Mouse (Mus musculus) brain, embryonic 18.5 days (tissue): ENCODE results near the gene Lrmda.

Source experiments
- DNase-seq: peaks from one replicate; pipeline ENCODE4 v3.0.0-alpha.2; 2012; ENCODE audit warnings: low read depth, low spot score

The Lrmda gene

DNA sequence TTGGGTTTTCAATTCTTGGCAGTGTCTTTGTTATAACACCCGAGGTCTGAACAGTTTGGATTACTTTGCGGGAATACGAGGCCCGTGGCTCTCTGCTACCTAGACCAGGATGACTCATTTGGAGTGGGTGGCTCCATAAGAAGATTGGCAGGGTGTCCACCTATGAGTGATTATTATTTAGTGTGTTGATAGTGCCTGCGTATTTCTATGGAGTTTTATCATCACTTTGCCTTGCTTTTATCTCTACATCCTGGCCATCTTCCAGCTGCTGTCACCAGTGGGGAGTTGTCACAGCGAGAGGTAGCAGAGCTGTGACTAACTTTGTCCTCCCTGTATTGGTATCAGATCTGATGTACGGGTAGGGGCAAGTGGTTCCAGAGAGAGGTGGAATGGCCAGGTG is 393.7 kb downstream of the Lrmda start:
- no peak for DNase-seq

- no peak for DNase-seq
Measured at GRCm38 (mm10) chr14:22417706-22418105, 398.2 kb downstream of the Lrmda start.

DNA sequence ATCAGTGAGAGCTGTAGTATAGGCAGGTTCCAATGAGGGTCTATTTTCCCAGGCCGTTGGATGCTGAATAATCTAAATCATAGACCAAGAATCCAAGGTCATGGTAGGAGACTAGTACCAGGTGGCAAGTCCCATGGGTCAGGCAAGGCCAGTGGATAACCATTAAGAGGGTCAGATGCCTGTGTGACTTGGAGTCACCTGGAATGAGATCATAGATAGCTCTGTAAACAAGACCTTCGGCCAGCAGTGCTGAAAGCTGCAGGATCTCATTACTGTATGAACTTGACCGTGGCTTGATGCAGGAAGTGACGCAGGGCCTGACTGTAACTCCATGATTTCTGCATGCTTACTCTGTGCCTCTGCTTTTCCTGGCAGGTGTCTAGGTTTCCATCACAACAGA is 402.2 kb downstream of the Lrmda start:
- DNase-seq, result no peak

DNA sequence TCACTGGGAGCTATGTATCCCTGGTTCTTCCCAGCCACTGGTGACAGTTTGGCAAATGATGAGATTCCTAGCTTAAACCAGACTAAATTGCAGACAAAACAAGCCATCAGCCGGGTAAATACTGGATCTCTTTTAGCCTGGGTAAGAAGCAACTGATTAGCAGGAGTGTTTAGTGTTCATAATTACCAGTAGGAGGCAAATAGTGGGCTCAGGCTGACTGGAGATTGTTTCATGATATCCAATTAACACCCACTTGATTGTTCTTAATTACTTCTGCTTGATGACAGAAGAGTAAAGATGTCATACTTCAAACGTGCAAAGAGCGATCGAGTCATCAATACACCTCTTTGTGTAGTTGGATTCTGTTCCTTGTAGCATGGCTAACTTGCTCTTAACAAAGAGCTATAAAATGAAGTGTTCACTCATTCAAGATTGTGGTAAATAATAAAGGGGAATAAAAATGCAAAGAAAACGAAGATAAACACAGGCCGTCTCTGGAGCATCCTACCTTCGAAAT is 405.6 kb downstream of the Lrmda start:
- no peak for DNase-seq

GRCm38 (mm10) chr14:22435441-22435840 is 415.9 kb downstream of the Lrmda start:
- DNase-seq, result no peak

GRCm38 (mm10) chr14:22435860-22436377 is 416.4 kb downstream of the Lrmda start:
- DNase-seq, result no peak

GRCm38 (mm10) chr14:22440341-22440999 is 421.0 kb downstream of the Lrmda start:
- DNase-seq, result no peak

DNA sequence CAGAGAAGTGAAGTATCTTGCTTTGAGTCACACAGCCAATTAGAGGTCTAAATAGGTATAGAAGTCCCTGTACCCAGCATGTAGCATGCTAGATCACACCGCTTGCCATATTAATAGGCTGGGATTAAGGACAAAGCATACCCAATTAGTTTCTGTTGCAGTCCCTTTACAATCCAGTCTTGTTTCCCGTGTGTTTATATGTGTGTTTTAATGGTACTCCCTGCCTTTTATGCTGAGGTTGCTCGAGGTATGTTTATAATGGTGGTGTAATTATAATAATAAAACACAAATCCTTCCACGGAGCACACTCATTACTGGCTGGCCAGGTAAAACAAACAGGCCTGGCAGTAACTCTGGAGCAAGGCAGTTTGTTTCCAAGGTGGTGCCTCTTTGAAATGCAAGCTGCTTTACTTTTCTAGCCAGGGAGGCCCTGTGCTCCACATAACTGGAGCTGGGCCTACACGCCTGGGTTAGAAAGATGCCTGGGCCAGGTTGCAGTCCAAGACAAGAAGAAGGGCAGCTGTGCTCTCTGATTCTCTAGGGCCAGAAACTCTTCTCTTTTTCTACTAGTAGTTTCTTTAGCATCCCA is 422.4 kb downstream of the Lrmda start:
- no peak for DNase-seq

DNA sequence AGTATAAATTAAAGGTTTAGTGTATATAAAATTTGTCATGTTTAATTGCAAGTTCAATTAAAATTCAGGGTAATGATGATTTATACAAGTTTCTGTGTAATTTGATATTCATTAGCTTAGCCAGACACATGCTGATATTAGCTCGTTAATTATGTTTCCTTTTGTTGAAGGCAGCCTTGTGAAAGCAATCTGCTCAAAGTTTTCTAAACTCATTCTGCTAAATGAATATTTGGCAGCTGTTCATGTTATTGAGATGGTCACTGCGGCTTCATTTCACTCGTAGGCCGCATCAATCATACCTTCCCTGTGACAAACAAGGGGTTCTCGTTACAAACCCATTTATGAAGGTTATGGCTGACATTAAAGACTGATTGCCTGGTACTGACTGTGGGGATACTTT is 423.2 kb downstream of the Lrmda start:
- DNase-seq, result no peak

- no peak for DNase-seq
Measured at GRCm38 (mm10) chr14:22444541-22444940, 425.0 kb downstream of the Lrmda start.

DNA sequence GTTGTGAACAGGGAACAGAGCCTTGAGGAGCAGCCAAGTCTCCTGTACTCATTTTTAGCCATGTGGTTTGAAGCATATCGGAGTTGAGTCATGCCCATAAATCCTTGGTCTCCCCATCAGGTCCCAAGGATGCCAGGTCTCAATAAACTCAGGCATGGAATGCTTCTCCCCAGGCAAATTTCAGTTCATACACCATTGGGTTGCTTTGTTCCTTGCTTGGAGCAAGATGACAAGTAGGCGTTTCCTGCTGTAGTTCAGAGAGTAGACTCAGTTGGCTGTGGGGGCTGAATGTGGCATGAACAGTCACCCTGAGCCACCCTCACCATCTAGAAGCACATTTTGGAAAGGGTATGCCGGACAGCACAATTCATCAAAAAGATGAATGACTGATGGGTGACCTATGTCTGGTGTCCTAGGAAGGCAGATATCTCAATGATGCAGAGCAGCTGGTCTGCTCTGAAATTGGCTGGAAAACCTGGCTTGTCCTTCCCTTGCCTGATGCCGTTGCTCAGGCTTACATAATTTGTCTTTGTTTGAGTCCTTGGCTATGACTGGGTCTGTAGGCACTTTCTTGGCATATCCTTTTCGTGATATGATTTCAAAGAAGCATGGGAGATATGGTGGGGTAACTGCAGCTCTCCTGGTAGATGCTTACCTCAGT is 425.8 kb downstream of the Lrmda start:
- no peak for DNase-seq

GRCm38 (mm10) chr14:22445841-22446570 is 426.5 kb downstream of the Lrmda start:
- DNase-seq, result no peak

DNA sequence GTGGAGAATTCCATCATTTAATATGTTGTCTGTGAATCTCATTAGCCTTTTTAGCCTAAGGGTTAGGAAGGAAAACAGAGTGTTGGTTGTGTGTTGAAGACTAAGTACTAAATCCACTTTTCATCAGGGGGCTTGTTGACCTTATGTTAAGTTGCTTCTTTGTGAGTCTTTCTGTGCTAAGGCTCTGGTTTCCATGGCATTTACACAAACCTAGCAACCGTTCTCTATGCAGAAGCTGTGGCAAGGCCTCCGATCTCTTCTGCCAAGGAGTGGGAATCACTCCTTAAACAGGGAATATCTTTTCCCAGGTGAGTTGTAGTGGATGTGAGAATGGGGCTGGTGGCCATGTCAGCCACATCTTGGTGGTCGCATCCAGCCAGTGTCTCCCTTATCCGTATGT is 432.1 kb downstream of the Lrmda start:
- DNase-seq, result no peak

DNA sequence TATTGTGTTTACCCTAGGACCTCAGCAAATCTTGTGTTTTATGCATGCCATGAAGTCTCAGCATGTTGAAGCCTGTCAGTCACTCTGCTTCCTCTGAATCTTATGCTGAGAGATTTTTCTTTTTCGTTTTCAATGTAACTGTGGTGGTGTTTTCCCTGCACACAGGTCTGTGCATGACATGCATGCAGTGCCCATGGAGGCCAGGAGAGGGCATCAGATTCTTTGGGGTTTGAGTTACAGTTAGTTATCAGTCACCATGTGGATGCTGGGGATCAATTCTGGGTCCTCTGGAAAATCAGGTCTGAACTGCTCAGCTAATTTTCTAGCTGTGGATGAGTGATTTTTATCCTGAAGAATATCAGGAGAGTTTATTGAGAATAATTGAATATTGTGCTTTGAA is 444.8 kb downstream of the Lrmda start:
- no peak for DNase-seq

- no peak for DNase-seq
Measured at GRCm38 (mm10) chr14:22471041-22471440, 451.5 kb downstream of the Lrmda start.

- no peak for DNase-seq
Measured at GRCm38 (mm10) chr14:22473451-22473850, 453.9 kb downstream of the Lrmda start.

- no peak for DNase-seq
Measured at GRCm38 (mm10) chr14:22473991-22474390, 454.5 kb downstream of the Lrmda start.

DNA sequence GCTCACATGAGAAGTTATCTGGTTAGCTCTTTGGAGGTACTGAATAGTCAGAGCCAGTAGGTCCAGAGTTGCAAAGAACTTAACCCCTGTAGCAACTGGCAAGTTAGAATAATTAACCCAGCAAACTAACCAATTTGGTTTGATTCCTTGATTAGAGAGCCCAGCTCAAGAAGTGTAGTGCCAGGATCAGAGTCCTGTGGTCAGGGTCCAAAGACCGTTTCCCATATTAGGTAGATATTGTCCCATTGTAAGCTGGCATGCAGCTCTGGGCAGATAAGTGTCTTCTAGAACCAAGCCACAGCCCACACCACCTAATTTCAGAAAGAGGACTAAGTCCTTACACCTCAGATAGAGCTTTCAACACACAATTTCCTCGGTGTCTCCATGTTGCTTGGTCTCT is 473.8 kb downstream of the Lrmda start:
- DNase-seq, result no peak

- no peak for DNase-seq
Measured at GRCm38 (mm10) chr14:22494290-22494689, 474.8 kb downstream of the Lrmda start.

DNA sequence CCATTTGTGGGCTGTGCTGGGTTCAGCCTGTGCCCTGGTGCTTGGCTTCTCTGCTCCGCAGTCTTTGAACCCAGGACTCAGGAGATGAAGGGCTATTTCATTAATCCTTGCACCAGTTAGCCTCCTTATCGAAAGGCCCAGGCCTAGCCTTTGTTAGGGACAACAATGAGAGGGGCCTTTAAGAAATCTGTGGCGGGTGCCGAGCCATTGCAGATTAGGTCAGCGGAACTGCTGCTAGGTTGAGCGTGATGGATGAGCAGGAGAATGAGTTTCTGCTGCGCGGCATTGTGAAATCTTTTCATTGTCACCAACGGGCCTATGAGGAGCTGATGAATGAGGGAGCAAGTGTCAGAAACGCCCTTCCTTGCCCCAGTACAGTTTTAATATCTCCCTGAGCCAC is 475.4 kb downstream of the Lrmda start:
- no peak for DNase-seq

GRCm38 (mm10) chr14:22495286-22495685 is 475.8 kb downstream of the Lrmda start:
- no peak for DNase-seq

DNA sequence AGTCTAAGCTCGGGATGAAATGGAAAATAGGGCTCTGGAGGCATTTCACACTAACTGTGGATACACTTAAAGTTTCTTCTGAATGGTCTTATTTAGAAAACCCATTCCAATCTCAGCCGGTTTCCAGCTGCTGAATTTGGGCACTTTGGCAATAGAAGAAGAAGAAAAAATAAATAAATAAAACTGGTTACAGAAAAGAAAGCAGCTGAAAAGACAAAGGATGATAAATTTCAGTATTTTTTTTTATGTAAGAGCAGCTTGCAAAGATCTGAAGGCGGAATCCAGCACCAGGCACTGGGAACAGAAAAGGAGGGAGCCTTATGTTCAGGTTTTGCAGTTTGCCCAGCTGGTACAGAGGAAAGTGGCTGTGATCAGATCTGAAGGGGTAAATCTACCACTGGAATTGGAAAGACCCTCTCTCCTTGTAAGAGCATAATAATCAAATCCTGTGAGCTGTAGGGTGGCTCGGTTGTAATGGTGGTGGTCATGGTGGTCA is 478.2 kb downstream of the Lrmda start:
- DNase-seq, result no peak
